Mouse (Mus musculus) erythroblast, embryonic 14.5 days (primary cell): Measurements from ENCODE around the gene Mageb3. TPM values are rescaled to one million over a fixed set of nuclear protein-coding genes. Genes with fewer than 3 reads are reported as not detected.

ENCODE experiments used
- H3K27me3 ChIP-seq: 2 replicates; pipeline ENCODE4 v1.6.1; 2012; ENCODE audit warnings: inconsistent platforms; ENCODE audit not compliant: control insufficient read depth
- H3K36me3 ChIP-seq: 2 replicates; pipeline ENCODE4 v1.6.1; 2012; ENCODE audit warnings: mild to moderate bottlenecking, inconsistent platforms; ENCODE audit not compliant: control insufficient read depth
- H3K4me1 ChIP-seq: 2 replicates; pipeline ENCODE4 v1.6.1; 2012; ENCODE audit warnings: inconsistent platforms; ENCODE audit not compliant: control insufficient read depth
- H3K4me3 ChIP-seq: replicated peaks from 2 replicates; pipeline ENCODE3; 2012; ENCODE audit warnings: moderate library complexity, mild to moderate bottlenecking, inconsistent platforms
- H3K9me3 ChIP-seq: 2 replicates; pipeline ENCODE4 v1.6.1; 2012; ENCODE audit warnings: low read length, inconsistent platforms, mixed read lengths; ENCODE audit not compliant: control insufficient read depth
- GATA1 ChIP-seq: IDR thresholded peaks from 2 replicates; pipeline ENCODE4 v1.6.1; 2012; ENCODE audit warnings: low read length, inconsistent platforms, mixed read lengths
- TAL1 ChIP-seq: IDR thresholded peaks from 3 replicates; pipeline ENCODE4 v1.6.1; 2012; ENCODE audit warnings: low read length, inconsistent platforms, mixed read lengths
- polyA plus RNA-seq: library from polyadenylated mRNA; stranded (reverse); fragments of >175 nt; gene quantifications from 2 replicates; pipeline ENCODE4 v1.2.3, GENCODE M21; 2012

The Mageb3 gene
- polyA plus RNA-seq, 1 experiment = not detected

DNA sequence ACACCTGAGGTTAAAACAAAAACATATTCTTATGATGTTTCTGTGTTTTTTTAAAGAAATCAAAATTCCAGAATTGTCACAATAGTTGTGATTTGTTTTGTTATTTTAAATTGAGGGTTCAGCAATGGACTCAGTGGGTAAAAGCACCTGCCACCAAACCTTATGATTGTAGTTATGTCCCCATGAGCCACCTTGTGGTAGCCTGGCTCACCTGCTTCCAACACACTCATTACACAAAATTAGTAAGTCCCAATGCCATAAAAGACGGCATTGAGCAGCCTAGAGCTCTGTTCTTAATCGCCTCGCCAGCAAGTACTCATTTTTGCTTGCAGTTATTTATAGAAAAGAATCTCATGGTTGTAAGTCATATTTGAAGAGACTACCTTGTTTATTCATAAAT is 45.9 kb downstream of the Mageb3 start:
- H3K4me1 ChIP-seq = no peaks in the 10 kb centered on the region
- H3K27me3 ChIP-seq = no peaks in the 10 kb centered on the region
- peaks cover 2% of the 10 kb centered on the region; the same call in 1 of the 2 replicates for H3K36me3 ChIP-seq
- no peaks in the 10 kb centered on the region for H3K9me3 ChIP-seq
- TF ChIP-seq GATA1 (no peak), TAL1 (no peak)
- H3K4me3 ChIP-seq = no peak overlapping the region

Other genes starting within 250 kb of the Mageb3 start
- 0.03 TPM in 1 of 2 replicates, not detected in the other for gene Frmd5, start 149.0 kb downstream of the Mageb3 start, polyA plus RNA-seq
- 0.06 TPM in 1 of 2 replicates, not detected in the other for gene Casc4, start 89.1 kb downstream of the Mageb3 start, polyA plus RNA-seq
- gene Ctdspl2, start 91 bp downstream of the Mageb3 start, polyA plus RNA-seq = 0.12 and 0.15 TPM in 2 replicates
- 23.2 and 31.3 TPM in 2 replicates for gene Eif3j1, start 72.5 kb upstream of the Mageb3 start, polyA plus RNA-seq
- gene Spg11, start 162.3 kb upstream of the Mageb3 start, polyA plus RNA-seq = 0.03 and 0.06 TPM in 2 replicates
- 1.1 and 1.6 TPM in 2 replicates for gene B2m, start 191.6 kb upstream of the Mageb3 start, polyA plus RNA-seq
- not detected in 2 replicates for gene Trim69, start 204.6 kb upstream of the Mageb3 start, polyA plus RNA-seq
- not detected in 2 replicates for gene Patl2, start 230.1 kb upstream of the Mageb3 start, polyA plus RNA-seq
- gene Terb2, start 230.2 kb upstream of the Mageb3 start, polyA plus RNA-seq = not detected in 2 replicates